Mouse (Mus musculus): Measurements from ENCODE around the gene Pygm. TPM values are rescaled to one million over a fixed set of nuclear protein-coding genes. Genes with fewer than 3 reads are reported as not detected.

The Pygm gene
- polyA plus RNA-seq, 1 experiment from 2014 or later, result 2.5 TPM

DNA sequence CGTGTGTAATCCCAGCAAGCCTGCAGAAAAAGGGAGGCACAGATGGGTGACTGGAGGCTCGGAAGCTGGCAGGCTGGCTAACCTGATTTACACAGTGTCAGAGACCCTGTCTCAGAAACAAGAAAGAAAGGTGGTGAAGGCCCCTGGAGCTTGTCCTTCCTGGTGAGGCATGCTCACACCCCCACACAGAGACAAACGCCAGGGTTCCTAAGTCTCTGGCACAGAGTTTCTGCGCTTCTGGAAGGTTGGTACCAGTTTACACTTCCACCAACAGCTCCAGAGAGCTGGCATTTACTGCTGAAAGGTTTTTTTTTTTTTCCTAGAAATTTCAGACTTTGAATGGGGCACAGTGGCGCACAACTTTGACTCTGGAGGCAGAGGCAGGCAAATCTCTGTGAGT, 12.0 kb downstream of the Pygm start:
- Histone ChIP-seq H3K9ac (replicated peaks) (no peak overlapping the region), H3K4me2 (ENCODE audit: low read depth, low read length) (no peak overlapping the region), H3K4me3 (ENCODE audit: low read depth, low read length) (no peak overlapping the region), H3K27ac (ENCODE audit: low read depth) (no peak overlapping the region), H3K36me3 (replicated peaks; ENCODE audit: insufficient read depth, low read length) (no peaks in the 10 kb centered on the region), H3K4me1 (ENCODE audit: insufficient read depth) (peaks cover 18% of the 10 kb centered on the region), H3K27me3 (ENCODE audit: insufficient read depth, low read length) (peaks cover 22% of the 10 kb centered on the region), H3K9me3 (ENCODE audit: low read length) (no peaks in the 10 kb centered on the region)
- TF ChIP-seq CTCF (IDR thresholded peaks at IDR 0.05; ENCODE audit: low read depth) (no peak), EP300 (IDR thresholded peaks at IDR 0.05; ENCODE audit: low read depth) (no peak)
- 87% methylated on average over 5 of the region's 5 CpGs for WGBS (ENCODE audit: insufficient replicate concordance)
- no peak for DNase-seq
- no peak for ATAC-seq

DNA sequence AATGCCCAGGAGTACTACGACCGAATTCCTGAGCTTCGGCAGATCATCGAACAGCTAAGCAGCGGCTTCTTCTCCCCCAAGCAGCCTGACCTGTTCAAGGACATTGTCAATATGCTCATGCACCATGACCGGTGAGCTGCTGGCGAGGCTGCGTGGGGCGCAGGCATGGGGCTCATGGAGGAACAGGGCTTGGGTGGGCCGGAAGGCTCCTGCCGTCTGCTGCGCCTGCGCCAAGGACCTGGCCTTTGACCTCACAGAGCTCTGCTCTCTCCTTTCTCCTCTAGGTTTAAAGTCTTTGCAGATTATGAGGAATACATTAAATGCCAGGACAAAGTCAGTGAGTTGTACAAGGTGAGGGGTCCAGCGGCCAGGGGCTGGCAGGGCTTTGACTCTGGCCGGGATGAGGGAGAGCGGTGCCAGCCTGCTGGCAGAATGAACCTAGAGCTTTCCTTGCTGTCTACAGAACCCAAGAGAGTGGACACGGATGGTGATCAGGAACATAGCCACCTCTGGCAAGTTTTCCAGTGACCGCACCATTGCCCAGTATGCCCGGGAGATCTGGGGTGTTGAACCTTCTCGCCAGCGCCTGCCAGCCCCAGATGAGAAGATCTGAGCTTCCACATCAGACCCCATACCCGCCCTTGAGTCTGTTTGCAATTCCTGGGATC, 13.5 kb downstream of the Pygm start:
- peaks cover 30% of the 10 kb centered on the region for H3K4me1 ChIP-seq (ENCODE audit: insufficient read depth)
- H3K4me2 ChIP-seq (ENCODE audit: low read depth, low read length), result peak overlapping the region; percentile 94; the same call in 1 of the 2 replicates
- no peak for TF ChIP-seq CTCF (IDR thresholded peaks at IDR 0.05; ENCODE audit: low read depth)
- TF ChIP-seq EP300 (IDR thresholded peaks at IDR 0.05; ENCODE audit: low read depth), result no peak
- H3K9ac ChIP-seq (replicated peaks), result no peak overlapping the region
- no peaks in the 10 kb centered on the region; the same call in 1 of the 2 replicates for H3K36me3 ChIP-seq (replicated peaks; ENCODE audit: insufficient read depth, low read length)
- no peak overlapping the region for H3K4me3 ChIP-seq (ENCODE audit: low read depth, low read length)
- H3K27me3 ChIP-seq (ENCODE audit: insufficient read depth, low read length), result peaks cover 22% of the 10 kb centered on the region
- ATAC-seq (no peak), DNase-seq (no peak)
- peak overlapping the region; percentile 93 for H3K27ac ChIP-seq (ENCODE audit: low read depth)
- 79% methylated on average over 22 of the region's 22 CpGs for WGBS (ENCODE audit: insufficient replicate concordance)
- no peaks in the 10 kb centered on the region for H3K9me3 ChIP-seq (ENCODE audit: low read length)

DNA sequence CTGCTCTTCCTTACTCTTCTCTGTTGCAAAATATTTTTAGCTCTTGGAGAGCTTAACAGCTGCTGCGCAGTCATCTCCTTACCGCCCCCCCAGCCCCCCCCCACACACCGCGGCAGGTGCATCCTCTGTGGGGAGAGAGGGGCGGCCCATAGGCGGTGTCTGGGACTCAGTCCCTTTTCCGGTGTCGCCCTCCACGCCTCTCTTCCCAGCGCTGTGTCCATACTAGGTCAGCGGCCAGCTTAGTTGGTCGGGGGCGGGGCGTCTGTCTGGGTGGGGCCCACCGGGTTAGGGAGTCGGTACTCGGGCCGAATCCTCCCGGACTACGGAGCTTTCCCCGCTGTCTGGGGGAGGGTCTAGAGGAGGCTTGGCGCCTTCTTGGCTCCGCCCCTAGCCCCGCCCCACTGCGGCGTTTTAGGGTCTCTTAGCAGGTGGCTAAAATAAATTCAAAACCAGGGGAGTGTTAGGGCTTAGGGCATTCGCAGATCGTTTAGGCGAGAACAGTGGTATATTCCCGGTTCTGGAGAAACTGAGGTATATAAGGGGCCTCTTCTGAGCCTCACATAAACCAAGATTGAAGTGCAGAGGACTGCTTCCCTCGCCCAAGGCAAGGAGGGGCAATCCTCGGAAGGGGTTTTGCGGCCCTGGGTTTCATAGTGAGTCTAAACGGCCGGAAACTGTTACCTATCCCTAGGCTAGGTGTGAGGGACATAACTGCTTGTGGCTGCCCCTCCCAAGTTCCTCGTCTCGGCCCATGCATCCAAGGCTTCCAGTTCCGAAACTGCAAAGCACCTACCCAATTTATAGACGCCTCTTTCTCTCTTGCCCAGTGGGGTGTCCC, 14.5 kb downstream of the Pygm start:
- H3K9me3 ChIP-seq (ENCODE audit: low read length), result no peaks in the 10 kb centered on the region
- peak; percentile 80 for DNase-seq
- H3K27ac ChIP-seq (ENCODE audit: low read depth), result peak overlapping the region; percentile 93
- H3K36me3 ChIP-seq (replicated peaks; ENCODE audit: insufficient read depth, low read length), result peaks cover 6% of the 10 kb centered on the region; the same call in 1 of the 2 replicates
- peak overlapping the region; percentile 63 for H3K4me3 ChIP-seq (ENCODE audit: low read depth, low read length)
- TF ChIP-seq CTCF (IDR thresholded peaks at IDR 0.05; ENCODE audit: low read depth), result no peak
- peak overlapping the region; percentile 69 for H3K9ac ChIP-seq (replicated peaks)
- WGBS (ENCODE audit: insufficient replicate concordance), result under 1% methylated on average over 38 of the region's 39 CpGs
- peak overlapping the region; percentile 94 for H3K4me2 ChIP-seq (ENCODE audit: low read depth, low read length)
- peaks cover 33% of the 10 kb centered on the region for H3K4me1 ChIP-seq (ENCODE audit: insufficient read depth)
- H3K27me3 ChIP-seq (ENCODE audit: insufficient read depth, low read length), result peaks cover 22% of the 10 kb centered on the region
- ATAC-seq, result peak; percentile 23

DNA sequence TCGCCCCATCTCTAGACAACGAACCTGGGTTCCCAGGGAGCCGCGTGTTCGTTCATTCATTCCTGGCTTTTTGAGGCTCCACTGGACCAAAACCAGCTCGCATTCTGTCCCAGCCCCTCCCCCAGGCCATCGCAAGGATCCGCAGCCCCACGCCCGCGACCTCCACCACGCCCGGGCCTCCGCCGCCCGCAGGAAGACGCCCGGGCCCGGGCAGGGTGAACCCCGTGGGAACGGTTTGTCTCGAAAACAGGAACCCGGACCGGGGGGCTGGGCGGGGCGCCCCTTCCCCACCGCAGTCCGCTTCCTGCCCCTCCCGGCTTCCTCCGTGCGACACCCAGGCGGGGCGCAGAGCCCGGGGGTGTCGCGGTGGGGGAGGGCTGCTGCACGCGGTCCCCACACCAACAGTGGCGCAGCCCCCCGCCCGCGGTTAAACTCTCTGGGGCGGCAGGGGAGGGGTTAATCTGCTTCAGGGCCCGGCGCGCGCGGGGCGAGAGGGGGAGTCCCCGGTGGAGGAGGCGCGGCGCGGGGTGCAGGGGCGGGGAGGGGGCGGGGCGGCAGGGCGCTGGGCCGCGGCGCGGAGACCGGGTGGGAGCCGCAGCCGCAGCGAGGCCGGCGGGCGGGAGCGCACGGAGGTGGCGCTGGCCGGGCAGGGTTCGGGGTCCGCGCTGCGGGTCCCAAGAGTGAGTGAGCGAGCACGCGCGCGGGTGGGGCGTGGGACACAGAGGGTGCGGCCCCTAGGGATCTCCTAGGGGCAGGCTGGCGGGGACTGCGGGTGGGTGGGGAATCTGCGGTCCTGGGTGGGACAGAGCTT, 15.3 kb downstream of the Pygm start, which contains the start of gene Rasgrp2:
Gene Rasgrp2, plus strand, starts transcription at position 56 of the 811 bp plus-strand sequence.
- Histone ChIP-seq H3K4me2 (ENCODE audit: low read depth, low read length) (peak within 1 kb of the TSS; percentile 94), H3K27ac (ENCODE audit: low read depth) (peak within 1 kb of the TSS; percentile 93), H3K4me1 (ENCODE audit: insufficient read depth) (peaks cover 33% of the 10 kb centered on the region), H3K9ac (replicated peaks) (peak within 1 kb of the TSS; percentile 69), H3K4me3 (ENCODE audit: low read depth, low read length) (peak within 1 kb of the TSS; percentile 63), H3K27me3 (ENCODE audit: insufficient read depth, low read length) (peaks cover 22% of the 10 kb centered on the region), H3K9me3 (ENCODE audit: low read length) (no peaks in the 10 kb centered on the region), H3K36me3 (replicated peaks; ENCODE audit: insufficient read depth, low read length) (peaks cover 6% of the 10 kb centered on the region; the same call in 1 of the 2 replicates)
- DNase-seq, result peak; percentile 75
- TF ChIP-seq EP300 (IDR thresholded peaks at IDR 0.05; ENCODE audit: low read depth) (no peak), CTCF (IDR thresholded peaks at IDR 0.05; ENCODE audit: low read depth) (no peak)
- peak; percentile 8 for ATAC-seq
- WGBS (ENCODE audit: insufficient replicate concordance), result under 1% methylated on average over 59 of the region's 87 CpGs

DNA sequence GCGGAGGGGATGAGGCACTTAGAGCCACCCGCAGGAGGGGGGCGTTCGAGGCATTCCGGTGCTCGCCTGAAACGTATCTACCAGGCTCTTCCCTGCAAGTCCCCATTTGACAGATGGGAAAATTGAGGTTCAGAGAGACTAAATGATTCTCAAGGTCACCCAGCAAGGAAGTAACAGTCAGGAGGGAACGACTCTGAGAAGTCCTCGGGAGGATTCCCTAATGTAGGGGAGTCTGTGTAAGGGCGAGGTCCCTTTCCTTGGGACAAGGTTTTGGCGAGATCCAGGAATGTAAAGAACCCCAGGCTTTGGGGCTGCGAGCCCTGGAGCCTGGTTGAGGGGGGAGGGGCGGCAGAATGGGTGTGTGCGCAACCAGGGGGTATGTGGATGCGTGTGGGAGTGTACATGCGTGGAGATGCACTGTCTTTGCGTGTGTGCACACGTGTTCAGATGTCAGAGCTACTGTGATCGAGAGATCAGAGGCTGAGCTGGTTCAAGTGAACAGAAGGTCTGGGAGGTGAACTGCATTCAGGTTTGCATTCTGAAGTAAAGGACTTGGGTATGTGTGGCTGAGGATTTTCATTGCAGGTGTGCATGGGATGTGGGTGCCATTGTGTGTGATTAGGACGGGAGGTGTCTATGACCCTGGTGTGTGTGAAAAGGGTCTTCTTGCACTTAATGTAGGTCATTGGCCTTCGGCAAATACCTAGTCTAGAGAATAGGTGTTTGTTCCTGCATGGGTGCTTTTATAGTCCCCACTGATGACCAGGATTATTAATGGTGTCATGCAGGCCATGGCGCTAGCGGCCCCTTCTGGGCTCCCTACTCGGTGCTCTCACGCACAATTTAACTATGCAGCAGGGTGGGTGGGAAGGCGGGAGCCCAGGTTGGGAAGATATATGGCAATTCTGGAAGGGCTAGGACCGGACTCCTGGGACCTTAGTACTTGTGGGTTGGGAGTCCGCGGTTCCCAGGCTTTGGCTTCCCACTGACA, 16.2 kb downstream of the Pygm start:
- H3K9me3 ChIP-seq (ENCODE audit: low read length), result no peaks in the 10 kb centered on the region
- DNase-seq, result no peak
- H3K27me3 ChIP-seq (ENCODE audit: insufficient read depth, low read length), result peaks cover 22% of the 10 kb centered on the region
- peak overlapping the region; percentile 69 for H3K9ac ChIP-seq (replicated peaks)
- H3K27ac ChIP-seq (ENCODE audit: low read depth), result peak overlapping the region; percentile 93
- peaks cover 33% of the 10 kb centered on the region for H3K4me1 ChIP-seq (ENCODE audit: insufficient read depth)
- TF ChIP-seq CTCF (IDR thresholded peaks at IDR 0.05; ENCODE audit: low read depth) (peak; percentile 34), EP300 (IDR thresholded peaks at IDR 0.05; ENCODE audit: low read depth) (no peak)
- no peak for ATAC-seq
- H3K4me3 ChIP-seq (ENCODE audit: low read depth, low read length), result peak overlapping the region; percentile 63
- WGBS (ENCODE audit: insufficient replicate concordance), result 2% methylated on average over 29 of the region's 29 CpGs
- peaks cover 9% of the 10 kb centered on the region for H3K36me3 ChIP-seq (replicated peaks; ENCODE audit: insufficient read depth, low read length)
- peak overlapping the region; percentile 94 for H3K4me2 ChIP-seq (ENCODE audit: low read depth, low read length)
